10 mouse cellular contexts compared by ENCODE assay signal in the genomic region with DNA sequence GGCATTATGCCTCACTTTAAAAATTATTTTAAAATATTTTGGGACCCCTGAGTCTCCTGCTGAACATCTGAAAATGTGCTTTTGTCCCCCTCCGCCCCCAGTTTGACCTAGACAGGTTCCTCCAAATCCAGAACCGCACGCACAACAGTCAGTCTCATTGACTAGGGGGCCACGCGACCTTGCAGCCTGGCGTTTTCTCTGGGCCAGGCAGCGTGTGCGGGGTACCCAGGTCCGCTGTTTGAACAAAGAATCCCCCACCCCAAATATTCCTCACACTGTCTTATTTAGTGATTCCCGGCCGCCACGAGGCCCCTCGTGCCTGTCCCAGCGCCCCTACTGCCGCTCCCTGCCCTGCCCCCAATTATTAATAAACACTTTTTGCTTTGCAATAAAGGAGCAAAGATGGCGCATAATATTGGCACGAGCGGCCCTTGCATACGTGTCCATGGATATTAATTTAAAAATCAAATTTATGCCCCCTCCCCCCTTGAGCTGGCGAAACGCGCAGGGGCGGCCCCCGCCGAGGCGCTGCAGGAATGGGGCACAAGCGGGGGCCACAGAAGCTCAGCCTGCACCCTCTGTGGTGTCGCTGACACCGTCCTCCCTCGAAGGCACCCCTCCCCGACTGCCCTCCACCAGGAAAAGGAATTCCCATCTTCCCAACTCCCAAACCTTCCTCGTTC. TPM values are rescaled to one million over a fixed set of nuclear protein-coding genes. Genes with fewer than 3 reads are reported as not detected.
DNase-seq lines count a peak whose midpoint lies in the region; ATAC-seq and TF ChIP-seq lines count a peak whose summit lies in the region.
"Had no signal": no experiment of that assay in that cellular context is flagged by ENCODE, and none has a peak within 500 bp of the region (broad histone marks: within the 10 kb centered on the region; RNA-seq: fewer than 3 reads in every experiment).

No protein-coding gene starts in this region.

- peaks cover 26% of the 10 kb centered on the region for H3K79me2 ChIP-seq in myocyte (ENCODE audit: control insufficient read depth, insufficient read depth)

- peak overlapping the region; percentile 12 for H3ac ChIP-seq in myocyte (ENCODE audit: control insufficient read depth, insufficient read length)

- intact Hi-C loops in left cerebral cortex, postnatal 14 days (cut with DNase I) = loop anchor here (5.0 kb wide), 4 partner anchors 93 to 258 kb away; no protein-coding TSS in a partner anchor

- peaks cover 21 to 22% of the 10 kb centered on the region in 2 experiments for H3K4me1 ChIP-seq in heart, embryonic 14.5 days (ENCODE audit: control insufficient read depth in 2 of 2, insufficient read depth in 2 of 2, low read length in 2 of 2)
- H3K4me1 ChIP-seq in limb, embryonic 11.5 days (ENCODE audit: control insufficient read depth, insufficient read depth, low read length) = peaks cover 20% of the 10 kb centered on the region

- H3K9me3 ChIP-seq in heart, embryonic 14.5 days (ENCODE audit: control insufficient read depth, low read length) = no peaks in the 10 kb centered on the region
- H3K9me3 ChIP-seq in limb, embryonic 11.5 days (ENCODE audit: control insufficient read depth, low read length) = no peaks in the 10 kb centered on the region
- H3K9me3 ChIP-seq: G1E had no signal

- no peak for TF ChIP-seq POLR2A in myocyte (IDR thresholded peaks at IDR 0.05; ENCODE audit: insufficient read length, low read depth)

- peak; percentile 27 to 39 for DNase-seq in cerebellum, postnatal 14 days
- DNase-seq in cerebellum, postnatal 4 days (ENCODE audit: low spot score in 2 of 2) = no peak
- DNase-seq in adrenal gland, postnatal 10 days = peak; percentile 42
- DNase-seq in limb, embryonic 11.5 days (ENCODE audit: low spot score) = peak; percentile 57
- DNase-seq in spleen, adult 18-20 months = no peak
- DNase-seq in left cerebral cortex, postnatal 14 days (ENCODE audit: low spot score in 2 of 2) = no peak

- H3K4me2 ChIP-seq in heart, embryonic 14.5 days (ENCODE audit: low read length) = peak overlapping the region; percentile 94
- H3K4me2 ChIP-seq in limb, embryonic 11.5 days (ENCODE audit: low read depth, severe bottlenecking) = peak overlapping the region; percentile 84
- peak overlapping the region; percentile 94 for H3K4me2 ChIP-seq in myocyte (ENCODE audit: low read depth)

- under 1% methylated on average over 30 of the region's 32 CpGs for WGBS in heart, embryonic 14.5 days
- WGBS in limb, embryonic 11.5 days = 1% methylated on average over 32 of the region's 32 CpGs

- H3K27ac ChIP-seq in heart, embryonic 14.5 days (replicated peaks in 1 of 2; ENCODE audit: control insufficient read depth in 1 of 2, insufficient read depth in 1 of 2, low read depth in 2 of 2, low read length in 2 of 2) = peak overlapping the region; percentile 91 to 96
- H3K27ac ChIP-seq in limb, embryonic 11.5 days (replicated peaks; ENCODE audit: low read depth, low read length) = peak overlapping the region; percentile 84

- peak overlapping the region; percentile 86 for H3K9ac ChIP-seq in heart, embryonic 14.5 days (ENCODE audit: low read length)
- peak overlapping the region; percentile 95 for H3K9ac ChIP-seq in limb, embryonic 11.5 days (ENCODE audit: low read length)

- ATAC-seq in heart, embryonic 14.5 days (ENCODE audit: insufficient number of reproducible peaks, insufficient read depth, low FRiP score, low read depth) = no peak
- no peak for ATAC-seq in limb, embryonic 11.5 days (ENCODE audit: insufficient number of reproducible peaks, low FRiP score, low TSS enrichment, low read depth)

- H3K36me3 ChIP-seq in heart, embryonic 14.5 days (ENCODE audit: control insufficient read depth, insufficient read depth, low read length) = peaks cover 35% of the 10 kb centered on the region
- peaks cover 12% of the 10 kb centered on the region for H3K36me3 ChIP-seq in limb, embryonic 11.5 days (ENCODE audit: control insufficient read depth, insufficient read depth, low read length)
- H3K36me3 ChIP-seq in myocyte (ENCODE audit: control insufficient read depth, insufficient read depth) = no peaks in the 10 kb centered on the region
- H3K36me3 ChIP-seq: G1E had no signal

- H3K27me3 ChIP-seq in heart, embryonic 14.5 days (ENCODE audit: control insufficient read depth, insufficient read depth, low read length) = no peaks in the 10 kb centered on the region
- no peaks in the 10 kb centered on the region for H3K27me3 ChIP-seq in limb, embryonic 11.5 days (ENCODE audit: control insufficient read depth, insufficient read depth, low read length)
- no peaks in the 10 kb centered on the region for H3K27me3 ChIP-seq in myocyte (ENCODE audit: control insufficient read depth, insufficient read depth, insufficient read length)

- peak overlapping the region; percentile 74 to 84 for H3K4me3 ChIP-seq in heart, embryonic 14.5 days (ENCODE audit: control insufficient read depth in 1 of 2, insufficient read depth in 1 of 2, low read depth in 1 of 2, low read length in 2 of 2)
- H3K4me3 ChIP-seq in limb, embryonic 11.5 days (ENCODE audit: low read depth, low read length) = peak overlapping the region; percentile 70
- peak overlapping the region; percentile 71 for H3K4me3 ChIP-seq in myocyte

TF ChIP-seq in myocyte, 11 proteins besides CTCF, POLR2A, EP300 and RAD21:
- TF ChIP-seq TCF3 (IDR thresholded peaks at IDR 0.05; ENCODE audit: insufficient read length, low read depth) = no peak
- TF ChIP-seq MAX (IDR thresholded peaks at IDR 0.05; ENCODE audit: low read depth) = no peak
- TF ChIP-seq MYOD1 (IDR thresholded peaks at IDR 0.05; ENCODE audit: control insufficient read depth in 1 of 3, insufficient read length in 2 of 3, low read depth in 2 of 3) = no peak
- TF ChIP-seq REST (IDR thresholded peaks at IDR 0.05; ENCODE audit: insufficient read depth, insufficient read length) = no peak
- no peak for TF ChIP-seq SRF (IDR thresholded peaks at IDR 0.05; ENCODE audit: control insufficient read depth, insufficient read length, low read depth)
- TF ChIP-seq USF1 (IDR thresholded peaks at IDR 0.05; ENCODE audit: low read depth) = no peak
- no peak for TF ChIP-seq CEBPB (IDR thresholded peaks at IDR 0.05; ENCODE audit: insufficient read depth, poor library complexity, severe bottlenecking)
- TF ChIP-seq MYOG (IDR thresholded peaks at IDR 0.05; ENCODE audit: control insufficient read depth in 1 of 3, insufficient read depth in 1 of 3, insufficient read length in 2 of 3, low read depth in 2 of 3) = no peak
- TF ChIP-seq TCF12 (IDR thresholded peaks at IDR 0.05; ENCODE audit: insufficient read depth, poor library complexity, severe bottlenecking) = no peak
- no peak for TF ChIP-seq E2F4 (IDR thresholded peaks at IDR 0.05; ENCODE audit: insufficient read depth)
- no peak for TF ChIP-seq POLR2AphosphoS2 (IDR thresholded peaks at IDR 0.05; ENCODE audit: insufficient read length, low read depth)

RNA-seq across cellular contexts. Expression of gene Ccnd1, which starts 0.9 kb away (rescaled TPM):
- 10 to 100 TPM; 72.7 to 80.8 TPM for total RNA-seq in adrenal gland, postnatal 10 days (2021)
- 48.7 and 63.7 TPM in 2 replicates for polyA plus RNA-seq in heart, embryonic 14.5 days (2014; fragmentation: Nextera tagmentation; extraction: Ambion mirVana)
- 166 and 200 TPM in 2 replicates for polyA plus RNA-seq in limb, embryonic 11.5 days (2014; fragmentation: Nextera tagmentation; extraction: Ambion mirVana)
- 36.6 TPM for polyA plus RNA-seq in myocyte (2012; fragmentation: generic; extraction: Trizol)
- total RNA-seq in left cerebral cortex, postnatal 14 days (2021) = 10 to 100 TPM; 26.3 to 39.2 TPM
- polyA plus RNA-seq: G1E had no signal

RNA-seq across cellular contexts. Expression of gene LTO1, which starts 23.9 kb away (rescaled TPM):
- total RNA-seq in adrenal gland, postnatal 10 days (2021) = 10 to 100 TPM; 25.6 to 26.2 TPM
- polyA plus RNA-seq in heart, embryonic 14.5 days (2014; fragmentation: Nextera tagmentation; extraction: Ambion mirVana) = 16.1 and 19.2 TPM in 2 replicates
- 22.6 and 23.3 TPM in 2 replicates for polyA plus RNA-seq in limb, embryonic 11.5 days (2014; fragmentation: Nextera tagmentation; extraction: Ambion mirVana)
- 15.4 TPM for polyA plus RNA-seq in myocyte (2012; fragmentation: generic; extraction: Trizol)
- total RNA-seq in left cerebral cortex, postnatal 14 days (2021) = 10 to 100 TPM; 20.2 to 25.2 TPM

RNA-seq across cellular contexts. Expression of gene Fgf15, which starts 42.5 kb away (rescaled TPM):
- not detected for total RNA-seq in adrenal gland, postnatal 10 days (2021)
- polyA plus RNA-seq in heart, embryonic 14.5 days (2014; fragmentation: Nextera tagmentation; extraction: Ambion mirVana) = not detected in 2 replicates
- polyA plus RNA-seq in limb, embryonic 11.5 days (2014; fragmentation: Nextera tagmentation; extraction: Ambion mirVana) = 0.47 and 0.52 TPM in 2 replicates
- polyA plus RNA-seq in myocyte (2012; fragmentation: generic; extraction: Trizol) = not detected
- not detected for total RNA-seq in left cerebral cortex, postnatal 14 days (2021)
- total RNA-seq: hematopoietic stem cell, adult 5-6 weeks had no signal

Comparison
In these comparisons a context has a peak if more than half of its experiments do, and no peak if none do; other contexts are left out.
1. DNase-seq: peak in cerebellum, postnatal 14 days (2 of 2), adrenal gland, postnatal 10 days (single experiment) and limb, embryonic 11.5 days (single experiment); none in cerebellum, postnatal 4 days (0 of 2), spleen, adult 18-20 months (0 of 2) and left cerebral cortex, postnatal 14 days (0 of 2).
2. Peak in every context shown above with its lines, with median percentiles within 50 percentile points of each other: H3K4me2 ChIP-seq and H3K4me3 ChIP-seq.